Mouse (Mus musculus) splenic B cell, adult 2 months (primary cell): ENCODE results near the gene Tmem88b.
A peak's percentile ranks its signal among the peaks of the same experiment; 100 is the strongest.
"Not testable (repeated sequence)": the region's sequence is repeated elsewhere in the genome, so short reads cannot be mapped to it uniquely, and the experiment has no call there.

ENCODE experiments used
- DNase-seq: peaks from one replicate; pipeline ENCODE4 v3.0.0-alpha.2; 2011; ENCODE audit warnings: low read depth, low spot score
- H3K27me3 ChIP-seq: 2 replicates; pipeline ENCODE4 v1.6.1; 2012; ENCODE audit warnings: mild to moderate bottlenecking, low read length, moderate library complexity, mixed read lengths; ENCODE audit not compliant: control insufficient read depth, poor library complexity, insufficient read depth, severe bottlenecking
- H3K36me3 ChIP-seq: 2 replicates; pipeline ENCODE4 v1.6.1; 2012; ENCODE audit warnings: mild to moderate bottlenecking, low read length, moderate library complexity, mixed read lengths; ENCODE audit not compliant: control insufficient read depth, poor library complexity, insufficient read depth, severe bottlenecking

The Tmem88b gene

GRCm38 (mm10) chr4:155760613-155761355 is 24.9 kb downstream of the Tmem88b start, which contains the start of gene Atad3a:
Atad3a (minus strand) TSS chr4:155761093.
- Histone ChIP-seq H3K36me3 (peaks cover 5% of the 10 kb centered on the region; the same call in 1 of the 2 replicates), H3K27me3 (no peaks in the 10 kb centered on the region)
- DNase-seq = peak; percentile 97

GRCm38 (mm10) chr4:155759862-155760612 is 25.6 kb downstream of the Tmem88b start:
- Histone ChIP-seq H3K27me3 (no peaks in the 10 kb centered on the region), H3K36me3 (peaks cover 5% of the 10 kb centered on the region; the same call in 1 of the 2 replicates)
- DNase-seq = peak; percentile 69

DNA sequence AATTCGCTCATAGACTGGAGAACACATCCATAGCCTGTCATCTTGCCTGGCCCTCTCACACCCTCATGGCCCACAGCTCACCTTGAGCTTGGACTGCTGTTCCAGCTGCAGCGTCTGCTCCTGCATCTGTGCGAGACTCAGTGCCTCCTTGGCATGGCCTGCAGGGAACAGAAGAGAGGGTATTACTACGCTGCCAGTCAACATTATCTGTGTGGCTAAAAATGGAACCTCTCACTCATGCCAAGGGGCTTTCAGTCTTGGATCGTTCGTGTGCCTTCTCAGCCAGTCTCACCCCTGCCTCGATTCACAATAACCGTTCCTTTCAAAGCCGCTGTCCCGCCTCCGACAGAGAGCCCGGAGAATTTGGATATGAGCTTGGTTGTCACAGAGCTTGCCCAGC is 28.7 kb downstream of the Tmem88b start:
- DNase-seq = no peak
- no peaks in the 10 kb centered on the region for H3K27me3 ChIP-seq
- H3K36me3 ChIP-seq = peaks cover 9% of the 10 kb centered on the region

DNA sequence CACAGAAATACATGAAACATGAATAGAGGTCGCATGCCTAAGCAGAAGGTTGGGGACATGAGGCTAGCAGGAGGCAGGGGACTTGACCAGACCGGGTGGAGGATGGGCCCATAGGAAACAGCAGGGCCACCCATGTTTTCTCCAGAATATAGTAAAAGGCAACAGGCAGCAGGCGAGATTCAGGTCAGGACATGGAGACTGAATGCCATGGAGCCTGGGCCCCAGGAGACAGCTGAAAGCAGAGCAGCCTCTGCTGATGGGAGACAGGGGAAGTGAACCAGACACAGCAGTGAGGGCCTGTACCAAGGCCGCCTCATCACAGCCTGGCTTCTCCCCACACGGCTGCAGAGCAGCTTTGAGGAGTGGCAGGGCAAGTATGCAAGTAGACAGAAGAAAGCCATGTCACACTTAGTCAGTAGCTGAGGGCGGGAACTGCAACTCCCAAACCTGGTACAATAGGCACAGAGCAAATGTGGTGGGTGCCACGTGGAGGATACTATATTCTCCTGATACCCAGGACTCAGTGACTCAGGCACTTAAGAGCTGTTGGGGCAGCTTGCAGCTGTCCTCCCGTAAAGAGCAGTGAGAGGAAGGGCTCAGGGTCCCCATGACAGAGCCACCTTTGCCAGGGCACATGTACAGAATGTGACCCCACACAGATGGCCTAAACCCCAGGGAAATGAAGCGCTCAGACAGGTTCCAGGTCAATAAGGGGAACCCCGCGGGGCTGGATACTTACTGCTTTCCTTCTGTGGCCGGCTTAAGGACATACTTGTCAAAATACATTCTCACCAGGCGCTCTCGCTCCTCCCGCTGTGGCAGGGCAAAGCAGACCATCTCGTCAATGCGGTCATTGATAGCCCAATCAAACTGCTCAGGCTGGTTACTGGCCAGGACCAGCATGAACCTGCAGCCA is 38.8 kb downstream of the Tmem88b start:
- Histone ChIP-seq H3K27me3 (no peaks in the 10 kb centered on the region), H3K36me3 (peaks cover 1% of the 10 kb centered on the region)
- no peak for DNase-seq

GRCm38 (mm10) chr4:155746036-155746548 is 39.6 kb downstream of the Tmem88b start:
- DNase-seq = no peak
- peaks cover 1% of the 10 kb centered on the region for H3K36me3 ChIP-seq

GRCm38 (mm10) chr4:155745136-155745535 is 40.5 kb downstream of the Tmem88b start:
- no peak for DNase-seq
- no peaks in the 10 kb centered on the region for H3K27me3 ChIP-seq
- peaks cover 1% of the 10 kb centered on the region for H3K36me3 ChIP-seq

More at GRCm38 (mm10) chr4:155746036-155746548, 39.6 kb downstream of the Tmem88b start:
- no peaks in the 10 kb centered on the region for H3K27me3 ChIP-seq

DNA sequence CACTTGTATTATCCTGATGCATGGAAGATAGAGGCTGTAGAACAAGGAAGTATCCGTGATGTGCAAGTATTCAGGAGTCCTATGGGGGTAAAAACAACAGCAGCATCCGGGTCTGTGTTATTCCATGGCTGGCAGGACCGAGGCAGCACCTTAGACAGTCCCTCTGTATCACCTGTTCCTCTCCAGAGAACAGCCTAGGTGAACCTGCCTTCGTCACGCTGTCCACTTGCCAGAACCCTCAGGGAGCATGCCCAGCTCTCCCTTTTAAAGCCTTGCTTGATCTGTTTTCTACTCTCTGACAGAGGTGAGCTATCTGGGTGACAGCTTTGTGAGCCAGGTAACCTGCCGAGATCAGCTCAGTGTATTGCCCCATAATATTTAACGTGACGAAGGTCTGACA is 41.2 kb downstream of the Tmem88b start:
- no peak for DNase-seq
- Histone ChIP-seq H3K27me3 (no peaks in the 10 kb centered on the region), H3K36me3 (peaks cover 1% of the 10 kb centered on the region)

- Histone ChIP-seq H3K36me3 (peaks cover 1% of the 10 kb centered on the region; the same call in 1 of the 2 replicates), H3K27me3 (no peaks in the 10 kb centered on the region)
- DNase-seq = no peak
Observed at GRCm38 (mm10) chr4:155742684-155743083, 43.0 kb downstream of the Tmem88b start.

DNA sequence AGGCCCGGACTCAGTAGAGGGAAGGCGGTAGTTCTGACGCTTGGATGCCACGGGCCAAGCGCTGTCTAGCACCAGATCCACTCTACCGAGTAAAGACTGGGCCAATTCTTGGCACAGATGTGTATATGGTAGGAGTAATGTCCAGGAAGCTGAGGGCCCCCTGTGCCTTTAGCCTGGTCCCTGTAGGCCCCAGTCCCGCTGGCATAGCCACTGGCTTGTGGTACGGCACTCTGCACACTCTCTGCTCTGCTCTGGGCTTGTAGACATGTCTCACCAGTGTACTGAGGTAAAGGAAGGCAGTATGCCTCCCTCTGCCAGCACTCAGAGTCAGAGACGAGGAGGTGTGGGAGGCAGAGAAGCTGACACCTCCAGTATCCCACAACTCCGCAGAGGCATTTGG is 45.0 kb downstream of the Tmem88b start:
- H3K36me3 ChIP-seq, H3K27me3 ChIP-seq, DNase-seq: not testable (repeated sequence)

DNA sequence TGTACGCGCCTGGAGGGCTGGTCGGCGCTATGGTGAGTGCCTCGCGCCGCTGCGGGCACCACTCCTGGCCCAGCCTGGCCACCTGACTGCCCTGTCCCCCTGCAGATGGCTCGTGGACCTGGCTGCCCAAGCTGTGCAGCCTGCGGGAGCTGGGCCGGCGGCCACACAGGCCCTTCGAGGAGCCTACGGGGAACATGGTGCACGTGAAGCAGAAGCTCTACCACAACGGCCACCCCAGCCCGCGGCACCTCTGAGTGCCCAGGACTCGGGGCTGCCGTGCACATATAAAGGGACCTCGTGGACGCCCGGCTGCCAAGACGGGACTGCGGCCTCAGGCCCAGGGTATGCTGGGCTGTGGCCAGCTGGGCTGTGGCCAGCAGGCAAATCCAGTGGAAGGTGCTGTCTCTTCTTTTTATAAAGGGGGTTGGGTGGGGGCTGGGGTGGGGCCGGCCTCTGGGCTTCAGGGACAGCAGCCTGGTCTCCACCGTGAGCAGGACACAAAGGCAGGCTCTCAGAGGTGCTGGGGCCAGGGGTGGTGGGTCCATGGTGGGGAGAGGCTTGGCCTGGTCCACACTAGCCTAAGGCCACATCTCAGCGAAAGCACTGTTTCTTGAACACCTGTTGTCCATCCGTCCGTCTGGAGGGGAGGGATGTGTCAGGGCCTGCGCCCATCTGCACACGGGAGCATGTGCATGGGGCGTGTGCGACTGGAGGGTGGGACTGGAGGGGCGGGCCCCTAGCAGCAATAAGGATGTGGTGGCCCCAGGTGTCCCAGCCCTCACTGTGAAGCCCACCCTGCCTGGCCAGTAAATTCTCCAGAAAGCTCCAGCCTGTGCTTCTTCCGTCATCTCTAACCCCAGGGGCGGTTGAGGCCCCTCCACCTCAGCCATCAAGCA is 45.7 kb downstream of the Tmem88b start:
- Histone ChIP-seq H3K27me3 (no peaks in the 10 kb centered on the region), H3K36me3 (no peaks in the 10 kb centered on the region; the same call in 1 of the 2 replicates)
- DNase-seq = no peak

DNA sequence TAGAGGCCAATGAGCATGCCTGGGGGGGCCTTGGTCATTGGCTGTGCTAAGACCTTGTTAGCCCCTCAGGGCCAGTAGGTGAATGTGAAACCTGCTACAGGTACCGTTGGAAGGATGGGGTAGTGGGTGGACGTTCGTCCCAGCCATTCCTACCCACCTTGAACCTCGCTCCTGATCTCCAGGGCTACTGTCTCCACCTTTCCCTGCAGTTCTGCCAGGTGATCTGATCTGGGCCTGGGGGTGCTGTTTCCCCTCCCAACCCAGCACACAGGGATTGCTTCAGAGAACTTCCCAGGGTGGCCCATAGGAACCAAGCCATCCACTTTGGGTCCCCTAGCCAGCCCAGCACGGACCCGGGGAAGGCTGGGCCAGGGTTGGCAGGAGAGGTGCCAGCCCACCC is 46.5 kb downstream of the Tmem88b start:
- no peak for DNase-seq
- H3K36me3 ChIP-seq = no peaks in the 10 kb centered on the region; the same call in 1 of the 2 replicates
- H3K27me3 ChIP-seq = no peaks in the 10 kb centered on the region

GRCm38 (mm10) chr4:155738262-155738661 is 47.4 kb downstream of the Tmem88b start:
- Histone ChIP-seq H3K27me3 (no peaks in the 10 kb centered on the region), H3K36me3 (no peaks in the 10 kb centered on the region; the same call in 1 of the 2 replicates)
- DNase-seq = no peak

GRCm38 (mm10) chr4:155736421-155736820 is 49.3 kb downstream of the Tmem88b start:
- DNase-seq = no peak
- no peaks in the 10 kb centered on the region; the same call in 1 of the 2 replicates for H3K36me3 ChIP-seq

More at GRCm38 (mm10) chr4:155736421-155736820, 49.3 kb downstream of the Tmem88b start:
- H3K27me3 ChIP-seq = no peaks in the 10 kb centered on the region
